Mouse (Mus musculus) spleen, postnatal 4 days (tissue): ENCODE measurements around the gene Mrps15.

Source experiments
- DNase-seq, 2 experiments: peaks; one replicate each; pipeline ENCODE4 v3.0.0; 2022; ENCODE audit warnings: low spot score in 2 of 2

The Mrps15 gene

DNA sequence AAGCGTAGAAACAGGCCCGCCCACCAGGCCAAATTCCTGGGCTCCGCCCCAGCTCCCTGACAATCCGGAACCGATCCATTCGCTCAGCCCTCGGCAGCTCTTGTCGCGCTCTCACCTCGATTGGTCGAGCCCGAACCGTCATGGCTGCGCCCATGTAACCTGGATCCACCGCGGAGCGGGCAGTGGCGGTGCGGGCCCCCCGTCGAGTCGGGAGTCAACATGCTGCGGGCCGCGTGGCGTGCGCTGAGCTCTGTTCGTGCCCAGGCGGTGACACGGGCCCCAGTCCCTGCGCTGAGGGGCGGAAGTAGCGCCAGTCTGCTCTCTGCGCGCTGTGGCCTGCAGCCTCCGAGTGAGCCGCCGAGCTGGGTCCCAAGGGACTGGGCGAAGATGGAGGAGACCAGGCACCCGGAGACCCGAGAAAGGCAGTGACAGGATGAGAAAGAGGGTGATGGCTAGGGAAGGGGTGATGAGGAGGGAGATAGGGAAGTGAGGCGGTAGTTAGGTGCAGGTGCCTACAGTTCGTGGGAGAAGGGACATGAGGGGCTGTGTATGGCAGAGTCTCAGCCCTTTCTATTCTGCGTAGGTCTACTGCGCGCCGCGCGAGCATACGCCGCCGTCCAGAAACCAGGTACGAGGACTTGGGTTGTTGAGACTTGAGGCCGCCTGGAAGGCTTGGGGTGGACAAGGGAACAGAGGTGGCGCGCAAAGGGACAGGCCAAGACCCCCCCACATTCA is at the start of gene Mrps15:
Gene Mrps15, plus strand, starts transcription at position 75 of the 735 bp plus-strand sequence.
- DNase-seq: peak; percentile 75 to 86

DNA sequence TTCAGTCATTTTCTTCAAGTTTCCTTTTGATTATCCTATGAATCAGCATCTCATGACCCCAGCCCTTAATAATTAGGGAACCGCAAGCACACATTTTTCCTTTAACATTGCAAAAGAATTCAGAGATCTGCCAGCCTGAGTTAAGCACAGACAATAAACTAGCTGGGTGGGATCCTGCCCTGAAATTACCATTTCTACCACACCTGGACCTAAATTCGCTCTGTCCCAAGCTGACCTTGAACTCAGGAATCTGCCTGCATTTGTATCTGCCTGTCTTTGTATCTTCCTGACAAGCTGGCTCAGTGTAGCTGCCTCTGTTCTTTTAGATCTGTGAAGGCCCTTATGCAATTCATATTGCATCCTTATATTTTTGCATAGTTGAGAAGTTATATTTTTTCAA is 48.9 kb upstream of the Mrps15 start:
- DNase-seq: no peak

DNA sequence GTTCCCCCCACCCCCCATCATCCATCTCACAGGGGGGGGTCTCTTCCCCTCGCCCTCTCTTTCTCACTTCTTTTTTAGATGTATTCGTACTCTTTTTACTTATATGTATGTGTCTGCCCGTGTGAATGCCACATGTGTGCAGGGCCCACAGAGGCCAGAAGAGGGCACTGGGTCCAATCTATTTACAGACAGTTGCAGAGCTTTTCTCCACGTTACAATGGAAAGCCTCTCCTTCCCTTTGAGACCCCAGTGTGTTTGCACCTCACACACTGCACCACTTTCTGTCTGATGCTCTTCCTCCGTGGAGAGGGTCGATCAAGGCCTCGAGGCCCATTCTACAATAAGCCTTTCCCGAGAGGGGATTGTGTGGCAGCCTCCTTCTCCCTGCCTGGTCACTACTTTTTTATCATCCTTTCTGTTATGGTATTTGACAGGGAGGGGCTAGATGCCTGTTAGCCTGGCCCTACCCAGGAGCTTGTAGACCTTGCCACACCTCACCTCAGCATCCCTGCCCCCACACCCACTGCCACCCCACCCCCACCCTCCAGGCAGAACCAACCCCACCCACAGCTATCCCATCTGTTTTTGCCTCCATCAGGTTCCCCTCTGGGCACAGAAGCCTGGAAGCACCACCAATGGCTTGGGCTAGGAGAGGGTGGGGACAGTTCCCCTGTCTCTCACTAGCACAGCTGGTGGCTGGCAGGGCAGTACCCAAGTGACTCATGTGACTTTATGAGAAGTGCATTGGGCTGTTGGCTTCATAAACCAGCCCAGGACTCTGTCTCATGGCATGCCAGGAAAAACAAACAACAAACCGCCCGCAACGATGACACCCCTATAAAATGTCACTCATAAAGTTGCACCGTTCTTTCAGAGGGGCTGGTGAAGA is 45.2 kb upstream of the Mrps15 start:
- DNase-seq: no peak

DNA sequence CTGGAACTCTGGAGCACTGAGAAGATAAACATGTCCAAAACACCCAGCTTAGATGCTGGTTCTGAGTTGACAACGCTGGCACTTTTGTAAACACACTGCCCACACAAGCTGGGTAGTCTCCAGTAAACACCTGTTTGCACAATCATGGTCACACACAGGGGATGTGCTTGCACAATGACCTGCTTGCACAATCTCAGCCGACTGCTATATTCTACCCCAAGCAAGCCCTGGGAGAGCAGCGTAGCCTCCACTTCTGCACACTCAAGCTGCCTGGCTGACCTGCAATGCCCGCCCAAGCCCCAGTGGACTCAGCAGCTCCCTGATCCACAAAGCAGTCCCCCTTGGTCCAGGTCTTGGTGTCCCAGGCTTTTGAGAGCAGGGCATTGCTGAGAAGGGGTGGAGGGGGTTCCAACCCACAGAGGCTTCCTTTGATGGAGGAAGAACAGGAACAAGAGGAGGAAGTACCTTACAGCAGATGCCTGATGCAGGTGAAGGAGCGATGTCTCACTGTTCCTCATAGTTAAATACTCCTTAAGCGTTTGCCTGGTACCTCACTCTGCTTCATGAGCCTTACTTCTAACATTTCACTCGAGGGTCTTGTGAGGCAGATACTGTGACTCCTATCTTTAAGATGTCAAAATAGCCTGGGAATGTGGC is 28.9 kb upstream of the Mrps15 start:
- peak; percentile 37 to 74 for DNase-seq

- no peak for DNase-seq
Observed at GRCm38 (mm10) chr4:126018966-126019538, 27.7 kb upstream of the Mrps15 start.

GRCm38 (mm10) chr4:126024303-126024900 is 22.3 kb upstream of the Mrps15 start, which contains the start of gene Csf3r:
Csf3r (plus strand) TSS chr4:126024550.
- no peak for DNase-seq

- DNase-seq: no peak
Observed at GRCm38 (mm10) chr4:126025801-126026200, 20.9 kb upstream of the Mrps15 start.

GRCm38 (mm10) chr4:126027980-126028379 is 18.7 kb upstream of the Mrps15 start:
- no peak for DNase-seq

- DNase-seq: no peak
Observed at GRCm38 (mm10) chr4:126029042-126029441, 17.7 kb upstream of the Mrps15 start.

GRCm38 (mm10) chr4:126030705-126031104 is 16.0 kb upstream of the Mrps15 start:
- no peak for DNase-seq

DNA sequence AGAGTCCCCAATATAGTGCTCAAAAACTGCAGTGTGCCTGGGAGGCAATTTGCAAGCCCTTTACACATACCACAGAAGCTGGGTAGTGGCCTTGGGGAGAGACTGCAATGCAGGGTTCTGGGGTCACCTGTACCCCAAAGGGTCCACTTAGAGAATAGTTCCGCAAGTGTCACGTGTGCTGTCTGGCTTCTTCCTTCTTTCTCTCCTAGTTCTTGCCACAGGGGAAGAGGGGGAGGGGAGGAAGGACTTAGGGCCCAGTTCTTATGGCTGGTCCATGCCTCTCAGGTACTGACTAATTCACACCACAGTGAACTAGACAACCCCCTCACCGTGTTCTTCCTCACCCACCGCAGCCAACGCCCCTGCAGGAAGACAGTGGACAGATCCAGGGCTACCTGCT is 11.3 kb upstream of the Mrps15 start:
- no peak for DNase-seq

DNA sequence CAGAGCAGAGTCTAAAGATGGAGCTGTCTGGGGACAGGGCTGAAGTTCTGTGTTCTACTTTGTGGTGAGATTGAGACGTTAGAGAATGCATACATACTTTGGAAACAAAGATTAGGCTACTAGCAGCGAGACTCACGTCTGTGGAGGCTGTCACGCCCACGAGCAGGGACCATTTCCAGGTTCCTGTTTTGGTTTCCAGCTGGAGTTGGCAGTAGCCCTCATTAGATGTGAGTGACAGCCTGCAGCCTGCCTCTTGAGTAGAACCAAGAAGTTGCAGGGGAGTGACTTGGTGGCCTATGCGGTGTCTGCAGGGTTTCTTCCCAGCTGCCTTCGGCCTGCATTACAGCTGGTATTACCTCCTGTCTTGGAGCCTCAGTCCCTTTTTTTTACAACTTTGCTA is 4.9 kb downstream of the Mrps15 start:
- no peak for DNase-seq

- no peak for DNase-seq
Observed at GRCm38 (mm10) chr4:126057207-126058133, 10.7 kb downstream of the Mrps15 start.

DNA sequence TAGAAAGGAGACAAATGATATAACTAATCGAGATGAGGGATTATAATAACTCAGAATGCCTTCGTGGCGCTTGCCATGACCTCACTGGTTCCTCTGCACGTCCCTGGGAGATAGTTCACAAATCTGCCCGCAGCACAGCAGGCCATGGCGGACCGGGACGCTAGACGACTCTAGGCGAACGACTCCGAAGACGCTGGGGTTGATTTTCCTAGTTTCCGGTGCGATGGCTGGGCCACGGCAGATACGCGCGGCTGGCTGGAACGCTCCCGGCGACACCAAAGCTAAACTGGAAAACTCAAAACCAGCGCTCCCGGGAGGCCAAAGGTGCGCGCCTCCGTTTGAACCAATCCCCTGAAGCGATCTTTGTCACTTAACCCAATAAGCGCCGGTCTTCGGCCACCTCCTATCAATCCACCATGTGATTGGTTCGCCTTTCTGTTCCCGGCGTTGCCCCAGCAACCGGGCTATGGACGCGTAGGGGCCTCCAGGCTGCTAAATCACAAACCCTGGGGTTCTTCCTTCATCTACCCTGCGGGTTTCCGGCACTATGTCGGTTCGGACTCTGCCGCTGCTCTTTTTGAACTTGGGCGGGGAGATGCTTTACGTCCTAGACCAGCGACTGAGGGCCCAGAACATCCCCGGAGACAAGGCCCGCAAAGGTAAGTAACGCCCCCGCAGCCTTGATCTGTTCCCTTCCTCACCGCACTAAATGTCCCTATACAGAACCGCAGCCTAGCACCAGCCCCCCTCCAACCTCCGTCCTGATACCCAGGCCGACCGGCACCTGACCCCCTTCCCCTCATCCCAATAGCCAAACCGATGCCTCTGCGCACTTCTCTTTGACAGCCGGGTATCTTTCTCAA is 11.6 kb downstream of the Mrps15 start, which contains the start of gene Oscp1:
Gene Oscp1, plus strand, starts transcription at position 432 of the 863 bp plus-strand sequence.
- peak; percentile 86 to 91 for DNase-seq

DNA sequence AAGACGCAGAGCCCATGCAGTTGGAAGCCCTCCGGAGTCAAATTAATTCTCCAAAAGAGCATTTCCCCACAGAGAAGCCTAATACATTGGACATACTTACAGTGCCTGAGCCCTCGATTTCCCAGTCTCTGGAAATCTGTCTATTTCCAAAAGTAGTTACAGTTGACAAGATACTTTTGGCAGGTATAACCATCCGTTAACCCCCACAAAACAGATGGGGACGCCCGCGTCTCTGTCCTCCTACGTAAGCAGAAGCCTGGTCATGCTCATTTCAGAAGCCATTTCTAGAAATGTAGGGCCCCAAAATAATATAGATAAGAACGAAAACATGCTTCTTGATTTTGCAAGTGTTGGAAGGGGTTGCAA is 12.3 kb downstream of the Mrps15 start:
- no peak for DNase-seq

GRCm38 (mm10) chr4:126062856-126063255 is 16.1 kb downstream of the Mrps15 start:
- DNase-seq: no peak

- DNase-seq: no peak
Observed at GRCm38 (mm10) chr4:126065241-126065640, 18.5 kb downstream of the Mrps15 start.

DNA sequence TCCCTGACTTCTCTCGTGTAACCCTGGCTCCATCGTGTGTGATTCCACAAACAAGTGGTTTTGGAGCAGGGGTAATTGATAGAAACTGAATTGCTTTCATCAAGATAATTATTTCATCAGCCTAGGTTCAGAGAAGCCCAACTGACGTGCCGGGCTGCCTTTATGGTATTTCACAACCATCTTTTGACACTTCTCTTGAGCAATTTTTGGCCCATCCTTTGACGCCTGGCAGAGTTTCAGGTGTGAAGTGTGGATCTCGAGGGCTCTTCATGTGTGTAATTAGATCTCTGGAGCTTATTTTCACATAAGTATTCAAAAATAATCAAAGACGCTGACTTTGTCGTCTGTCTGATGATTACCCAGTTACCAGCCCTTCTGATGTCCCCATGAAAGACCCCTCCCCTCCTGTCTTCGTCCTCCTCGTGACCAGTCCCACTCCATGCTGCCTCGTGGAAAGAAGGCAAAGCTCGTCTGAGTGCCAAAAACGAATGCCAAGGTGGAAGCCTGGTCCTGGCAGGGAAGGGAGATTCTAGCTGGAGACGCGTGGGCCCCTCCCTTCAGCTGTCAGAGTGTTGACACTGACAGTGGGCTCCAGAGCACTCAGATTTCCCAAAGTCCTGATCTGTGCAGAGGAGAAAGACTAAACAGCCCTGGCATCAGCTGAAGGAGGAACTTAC is 20.8 kb downstream of the Mrps15 start:
- no peak for DNase-seq

GRCm38 (mm10) chr4:126068842-126069241 is 22.1 kb downstream of the Mrps15 start:
- no peak for DNase-seq
